Mouse (Mus musculus) ES-CJ7 (cell line): ENCODE data around the gene Engase.
A peak's percentile ranks its signal among the peaks of the same experiment; 100 is the strongest.

Experiments used
- DNase-seq: peaks from one replicate; pipeline ENCODE4 v3.0.0; 2011; ENCODE audit warnings: low read depth, low spot score

Engase gene

DNA sequence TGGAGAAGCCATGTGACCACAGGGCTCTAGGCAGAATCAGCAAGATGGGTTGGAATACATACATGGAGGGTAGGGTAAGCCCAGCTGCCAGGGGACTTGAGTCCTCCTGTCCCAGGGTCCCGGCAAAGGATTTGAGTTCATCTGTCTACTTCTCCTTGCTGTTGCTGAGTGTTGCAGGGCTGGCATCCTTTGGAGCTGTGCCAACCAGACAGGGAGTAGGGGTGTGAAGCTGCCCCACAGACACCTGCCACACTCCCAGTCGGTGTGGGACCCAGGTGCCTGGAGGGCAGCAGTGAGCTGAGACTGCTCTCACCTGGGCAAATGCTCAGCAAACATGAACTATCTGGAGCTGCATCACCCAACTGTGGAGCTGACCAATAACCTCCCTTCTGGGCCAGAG is 44.3 kb downstream of the Engase start:
- DNase-seq: no peak

DNA sequence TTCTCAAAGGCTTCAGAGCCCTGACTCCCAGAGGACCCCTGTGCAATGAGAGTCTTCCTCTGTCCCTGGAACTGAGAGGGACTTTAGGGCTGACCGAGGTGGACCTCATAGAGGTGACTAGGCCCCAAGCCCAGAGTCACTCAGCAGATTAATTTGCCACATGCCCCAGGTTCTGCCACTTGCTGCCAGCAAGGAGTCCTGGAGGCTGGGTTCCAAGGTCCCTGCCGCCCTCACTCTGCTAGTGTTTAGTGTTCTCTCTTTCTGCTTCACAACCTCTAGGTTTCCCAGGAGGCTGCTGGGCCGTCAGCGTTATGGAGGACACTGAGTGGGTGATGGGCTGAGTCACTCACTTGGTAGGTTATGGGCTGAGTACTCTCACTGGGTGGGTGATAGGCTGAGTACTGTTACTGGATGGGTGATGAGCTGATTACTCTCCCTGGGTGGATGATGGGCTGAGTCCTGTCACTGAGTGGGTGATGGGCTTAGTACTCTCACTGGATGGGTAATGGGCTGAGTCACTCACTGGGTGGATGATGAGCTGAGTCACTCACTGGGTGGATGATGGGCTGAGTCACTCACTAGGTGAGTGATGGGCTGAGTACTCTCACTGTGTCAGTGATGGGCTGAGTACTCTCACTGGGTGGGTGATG is 47.0 kb downstream of the Engase start:
- no peak for DNase-seq

DNA sequence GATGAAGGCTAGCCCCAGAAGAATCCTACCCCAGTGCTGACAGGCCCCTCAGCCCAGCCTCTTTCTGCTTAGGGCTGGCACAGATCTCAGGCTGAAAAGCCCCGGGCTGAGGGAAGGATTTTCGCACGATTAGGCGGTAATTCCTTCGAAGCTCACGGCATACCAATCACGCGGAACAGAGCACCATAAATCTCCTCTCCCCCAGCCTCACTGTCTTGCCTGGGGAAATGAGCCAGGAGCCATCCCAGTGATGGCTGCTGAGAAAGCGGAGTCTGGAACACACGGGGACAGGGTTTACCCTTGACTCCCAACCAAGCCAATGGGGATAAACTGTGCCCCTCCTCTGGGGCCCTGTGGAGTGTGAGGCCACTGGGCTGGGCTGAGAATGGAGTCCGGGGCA is 48.4 kb downstream of the Engase start:
- no peak for DNase-seq

GRCm38 (mm10) chr11:118528761-118529160 is 52.1 kb downstream of the Engase start:
- no peak for DNase-seq

GRCm38 (mm10) chr11:118530313-118530712 is 53.7 kb downstream of the Engase start:
- DNase-seq: no peak

DNA sequence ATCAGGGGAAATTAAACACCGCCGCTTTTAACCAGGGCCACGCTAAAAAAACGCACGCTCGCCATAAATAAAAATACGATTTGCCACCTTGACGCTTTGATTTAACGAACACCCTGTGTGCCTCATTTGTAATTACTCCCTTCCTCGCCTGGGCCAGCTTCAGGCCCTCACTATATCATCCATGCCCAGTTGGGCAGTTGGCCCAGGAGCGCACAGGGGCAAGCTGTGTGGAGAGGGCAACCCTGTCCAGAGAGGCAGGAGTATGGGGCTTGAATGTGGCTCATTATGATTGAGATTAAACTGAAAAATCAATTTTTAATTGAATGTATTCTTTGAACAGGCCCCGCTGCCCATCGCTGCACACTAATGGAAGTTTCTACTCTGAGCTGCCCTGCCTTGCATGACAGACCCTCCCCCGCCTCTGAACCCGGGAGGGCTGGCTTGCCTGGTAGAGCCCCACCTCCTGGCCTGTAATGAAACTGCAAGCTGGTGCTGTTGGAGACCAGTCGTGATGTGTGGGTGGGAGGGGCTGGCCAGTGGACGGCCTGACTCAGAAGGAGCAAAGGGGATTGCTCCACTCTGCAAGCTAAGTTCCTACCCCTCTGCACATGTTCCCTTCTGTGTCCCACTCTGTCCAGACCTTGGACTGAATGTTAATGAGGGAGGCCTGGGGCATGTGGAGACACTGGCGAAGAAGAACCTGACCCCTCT is 57.9 kb downstream of the Engase start:
- DNase-seq: peak; percentile 62

DNA sequence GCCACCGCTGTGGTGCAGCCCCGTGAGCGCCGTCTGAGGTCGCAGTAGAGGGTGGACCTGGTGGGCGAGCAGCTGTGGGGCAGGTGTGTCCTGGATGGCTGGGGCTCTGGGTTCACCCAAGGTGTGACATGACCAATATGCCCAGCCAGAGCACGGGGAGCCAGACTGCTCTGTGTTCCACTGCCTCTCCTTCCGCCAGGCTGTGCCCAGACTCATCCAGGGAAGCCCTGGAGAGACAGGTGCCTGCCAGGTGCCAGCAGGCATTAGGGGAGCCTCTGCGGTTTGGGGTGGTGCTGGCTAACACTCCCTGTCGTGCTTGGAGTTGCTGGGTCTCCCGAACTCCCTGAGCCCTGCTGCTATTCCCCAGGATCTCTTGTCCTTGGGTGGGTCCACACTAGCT is 61.4 kb downstream of the Engase start:
- DNase-seq: no peak
